Mouse (Mus musculus): ENCODE measurements around the gene Epha1. TPM values are rescaled to one million over a fixed set of nuclear protein-coding genes. Genes with fewer than 3 reads are reported as not detected.
A peak's percentile ranks its signal among the peaks of the same experiment; 100 is the strongest.

Gene Epha1
- polyA plus RNA-seq, 1 experiment = 6.3 TPM

DNA sequence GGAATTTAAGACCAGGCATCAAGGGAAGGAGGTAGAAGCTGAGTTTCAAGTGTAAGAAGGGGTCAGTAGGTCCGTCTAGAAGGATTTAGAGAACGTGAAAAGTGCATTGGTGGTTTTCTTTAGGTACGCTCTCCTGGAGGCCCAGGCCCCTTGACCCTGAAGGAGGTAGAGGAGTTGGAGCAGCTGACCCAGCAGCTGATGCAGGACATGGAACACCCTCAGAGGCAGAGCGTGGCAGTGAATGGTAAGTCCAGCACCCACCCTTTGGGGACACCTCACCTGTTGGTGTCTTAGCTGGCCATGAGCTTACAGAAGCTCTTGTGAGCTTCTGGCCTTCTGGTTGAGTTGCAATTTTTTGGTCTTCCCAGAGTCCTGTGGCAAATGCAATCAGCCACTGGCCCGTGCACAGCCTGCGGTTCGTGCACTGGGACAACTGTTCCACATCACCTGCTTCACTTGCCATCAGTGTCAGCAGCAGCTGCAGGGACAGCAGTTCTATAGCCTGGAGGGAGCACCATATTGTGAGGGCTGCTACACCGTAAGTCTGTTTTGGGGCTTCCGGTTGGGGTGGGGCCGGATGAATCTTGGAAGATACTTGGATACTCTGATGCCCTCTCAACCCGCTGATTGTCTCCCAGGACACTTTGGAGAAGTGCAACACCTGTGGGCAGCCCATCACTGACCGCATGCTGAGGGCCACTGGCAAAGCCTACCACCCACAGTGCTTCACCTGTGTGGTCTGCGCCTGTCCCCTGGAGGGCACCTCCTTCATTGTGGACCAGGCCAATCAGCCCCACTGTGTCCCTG, 17.1 kb downstream of the Epha1 start:
- TF ChIP-seq POLR2AphosphoS2 (IDR thresholded peaks at IDR 0.05; ENCODE audit: insufficient read length, low read depth) (peak; percentile 68), MYOD1 (IDR thresholded peaks at IDR 0.05; ENCODE audit: control insufficient read depth in 1 of 3, insufficient read length in 2 of 3, low read depth in 2 of 3) (peak in 2 of 3 experiments; percentile 89 to 91), REST (IDR thresholded peaks at IDR 0.05; ENCODE audit: insufficient read depth, insufficient read length) (no peak), MAX (IDR thresholded peaks at IDR 0.05; ENCODE audit: low read depth) (no peak), MYOG (IDR thresholded peaks at IDR 0.05; ENCODE audit: control insufficient read depth in 1 of 3, insufficient read depth in 1 of 3, insufficient read length in 2 of 3, low read depth in 2 of 3) (peak; percentile 12 to 95 (median 95)), USF1 (IDR thresholded peaks at IDR 0.05; ENCODE audit: low read depth) (no peak), SRF (IDR thresholded peaks at IDR 0.05; ENCODE audit: control insufficient read depth, insufficient read length, low read depth) (peak; percentile 36), CEBPB (IDR thresholded peaks at IDR 0.05; ENCODE audit: insufficient read depth, poor library complexity, severe bottlenecking) (no peak), TCF3 (IDR thresholded peaks at IDR 0.05; ENCODE audit: insufficient read length, low read depth) (peak; percentile 98), POLR2A (IDR thresholded peaks at IDR 0.05; ENCODE audit: insufficient read length, low read depth) (peak; percentile 47), TCF12 (IDR thresholded peaks at IDR 0.05; ENCODE audit: insufficient read depth, poor library complexity, severe bottlenecking) (peak; percentile 67), E2F4 (IDR thresholded peaks at IDR 0.05; ENCODE audit: insufficient read depth) (no peak)
- H3K79me2 ChIP-seq (ENCODE audit: control insufficient read depth, insufficient read depth) = peaks cover 54% of the 10 kb centered on the region
- H3K36me3 ChIP-seq (ENCODE audit: control insufficient read depth, insufficient read depth) = peaks cover 83% of the 10 kb centered on the region
- H3K27me3 ChIP-seq (ENCODE audit: control insufficient read depth, insufficient read depth, insufficient read length) = no peaks in the 10 kb centered on the region
- peak overlapping the region; percentile 89 for H3K4me2 ChIP-seq (ENCODE audit: low read depth)
- H3ac ChIP-seq (ENCODE audit: control insufficient read depth, insufficient read length) = no peak overlapping the region
- peak overlapping the region; percentile 98 for H3K4me3 ChIP-seq

DNA sequence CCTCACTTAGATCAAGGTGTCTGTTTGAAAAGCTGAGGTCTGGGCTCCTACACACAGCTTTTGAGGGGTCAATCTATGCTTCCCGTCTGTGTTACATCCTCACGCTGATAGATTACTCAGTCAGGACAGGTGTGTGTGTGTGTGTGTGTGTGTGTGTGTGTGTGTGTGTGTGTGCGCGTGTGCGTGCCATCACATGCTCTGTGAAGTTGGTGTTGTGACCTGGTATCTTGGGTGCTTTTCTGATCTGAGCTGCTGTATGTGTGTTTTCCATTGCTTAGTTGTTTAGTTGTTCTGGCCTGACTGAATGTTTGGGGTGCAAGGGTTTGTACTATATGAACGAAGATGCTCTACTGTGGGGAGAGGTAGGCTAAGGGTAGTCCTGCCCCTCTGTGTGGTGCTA, 17.7 kb downstream of the Epha1 start:
- H3ac ChIP-seq (ENCODE audit: control insufficient read depth, insufficient read length) = no peak overlapping the region
- no peaks in the 10 kb centered on the region for H3K27me3 ChIP-seq (ENCODE audit: control insufficient read depth, insufficient read depth, insufficient read length)
- TF ChIP-seq MYOD1 (IDR thresholded peaks at IDR 0.05; ENCODE audit: control insufficient read depth in 1 of 3, insufficient read length in 2 of 3, low read depth in 2 of 3) = no peak
- TF ChIP-seq POLR2A (IDR thresholded peaks at IDR 0.05; ENCODE audit: insufficient read length, low read depth) = peak; percentile 52
- TF ChIP-seq POLR2AphosphoS2 (IDR thresholded peaks at IDR 0.05; ENCODE audit: insufficient read length, low read depth) = peak; percentile 65
- no peak for TF ChIP-seq REST (IDR thresholded peaks at IDR 0.05; ENCODE audit: insufficient read depth, insufficient read length)
- peak overlapping the region; percentile 98 for H3K4me3 ChIP-seq
- H3K79me2 ChIP-seq (ENCODE audit: control insufficient read depth, insufficient read depth) = peaks cover 60% of the 10 kb centered on the region
- peaks cover 81% of the 10 kb centered on the region for H3K36me3 ChIP-seq (ENCODE audit: control insufficient read depth, insufficient read depth)
- H3K4me2 ChIP-seq (ENCODE audit: low read depth) = peak overlapping the region; percentile 89

DNA sequence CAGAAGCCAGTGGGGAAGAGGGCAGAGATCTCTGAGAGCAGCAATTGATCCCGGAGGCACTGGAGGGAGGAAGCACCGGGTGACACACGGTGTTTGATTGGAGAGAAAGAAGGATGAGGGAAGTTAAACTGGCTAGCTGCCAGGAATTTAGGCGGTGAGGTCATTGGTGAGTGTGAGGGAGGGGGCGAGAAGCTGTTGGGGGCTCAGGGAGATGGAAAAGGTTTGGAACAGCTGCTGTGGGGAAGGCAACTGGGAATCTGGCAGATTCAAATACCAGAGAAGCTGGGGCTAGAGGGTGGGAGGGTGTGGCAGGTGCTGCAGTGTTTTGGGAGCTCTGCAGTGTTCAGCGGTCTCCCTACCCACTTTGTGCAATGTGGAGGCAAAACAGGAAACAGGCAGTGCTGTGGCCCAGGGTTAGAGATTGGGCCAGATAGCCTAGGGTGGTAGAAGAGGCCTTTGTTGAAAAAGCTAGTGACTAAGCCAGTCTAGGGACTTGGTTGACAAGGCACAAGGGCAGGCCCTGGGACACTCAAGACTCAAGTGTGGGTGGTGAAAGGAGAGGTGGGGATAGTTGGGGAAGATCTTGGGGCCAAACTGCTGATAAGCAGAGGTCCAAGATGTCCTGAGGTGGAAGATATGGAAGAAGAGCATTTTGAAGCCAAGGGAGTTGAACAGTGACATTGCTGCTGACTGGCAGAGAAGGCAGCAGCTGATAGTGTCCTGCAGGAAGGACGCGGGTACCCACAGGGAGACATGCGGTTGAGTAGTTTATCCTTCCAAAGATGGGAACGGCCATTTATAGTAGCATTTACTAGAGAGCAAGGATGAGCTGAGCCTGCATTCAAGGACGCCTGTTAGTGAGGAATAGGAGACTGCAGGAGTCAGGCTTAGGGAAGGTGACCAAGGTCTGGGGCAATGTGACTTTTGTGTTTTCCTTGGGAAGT, 18.7 kb downstream of the Epha1 start:
- TF ChIP-seq MYOG (IDR thresholded peaks at IDR 0.05; ENCODE audit: control insufficient read depth in 1 of 3, insufficient read depth in 1 of 3, insufficient read length in 2 of 3, low read depth in 2 of 3) (peak; percentile 78 to 99 (median 91)), E2F4 (IDR thresholded peaks at IDR 0.05; ENCODE audit: insufficient read depth) (no peak), MYOD1 (IDR thresholded peaks at IDR 0.05; ENCODE audit: control insufficient read depth in 1 of 3, insufficient read length in 2 of 3, low read depth in 2 of 3) (peak; percentile 58 to 95 (median 95)), REST (IDR thresholded peaks at IDR 0.05; ENCODE audit: insufficient read depth, insufficient read length) (no peak), USF1 (IDR thresholded peaks at IDR 0.05; ENCODE audit: low read depth) (no peak), TCF3 (IDR thresholded peaks at IDR 0.05; ENCODE audit: insufficient read length, low read depth) (peak; percentile 59), SRF (IDR thresholded peaks at IDR 0.05; ENCODE audit: control insufficient read depth, insufficient read length, low read depth) (no peak), TCF12 (IDR thresholded peaks at IDR 0.05; ENCODE audit: insufficient read depth, poor library complexity, severe bottlenecking) (peak; percentile 95), POLR2AphosphoS2 (IDR thresholded peaks at IDR 0.05; ENCODE audit: insufficient read length, low read depth) (peak; percentile 84), CEBPB (IDR thresholded peaks at IDR 0.05; ENCODE audit: insufficient read depth, poor library complexity, severe bottlenecking) (peak; percentile 19; the same call in 1 of the 2 replicates), MAX (IDR thresholded peaks at IDR 0.05; ENCODE audit: low read depth) (no peak), POLR2A (IDR thresholded peaks at IDR 0.05; ENCODE audit: insufficient read length, low read depth) (peak; percentile 31)
- H3K4me3 ChIP-seq = peak overlapping the region; percentile 98

DNA sequence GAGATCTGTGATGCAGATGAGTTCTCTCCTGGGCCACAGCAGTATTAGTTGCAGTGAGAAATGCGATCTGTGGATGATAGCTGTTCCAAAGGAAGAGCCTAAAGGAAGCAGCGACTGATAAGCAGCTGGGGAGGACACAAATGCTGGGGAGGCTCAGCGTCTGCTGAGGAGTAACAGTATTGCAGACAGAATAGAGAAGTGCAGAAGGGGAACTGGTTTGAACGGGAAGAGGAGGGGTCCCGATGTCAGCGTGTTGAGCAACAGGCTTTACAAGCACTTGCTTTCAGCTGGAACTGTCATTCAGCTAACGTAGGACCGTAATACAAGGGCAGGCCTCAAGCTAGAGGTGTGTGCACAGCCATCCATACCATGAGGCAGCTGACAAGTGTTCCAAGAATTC, 19.9 kb downstream of the Epha1 start:
- peak overlapping the region; percentile 89 for H3K4me2 ChIP-seq (ENCODE audit: low read depth)
- peaks cover 60% of the 10 kb centered on the region for H3K36me3 ChIP-seq (ENCODE audit: control insufficient read depth, insufficient read depth)
- TF ChIP-seq CEBPB (IDR thresholded peaks at IDR 0.05; ENCODE audit: insufficient read depth, poor library complexity, severe bottlenecking) = 0 out of 2 replicates have a peak, but pooled peaks have one; percentile 22
- peak; percentile 54 for TF ChIP-seq POLR2A (IDR thresholded peaks at IDR 0.05; ENCODE audit: insufficient read length, low read depth)
- peak in 1 of 3 experiments; percentile 50 for TF ChIP-seq MYOD1 (IDR thresholded peaks at IDR 0.05; ENCODE audit: control insufficient read depth in 1 of 3, insufficient read length in 2 of 3, low read depth in 2 of 3)
- TF ChIP-seq MYOG (IDR thresholded peaks at IDR 0.05; ENCODE audit: control insufficient read depth in 1 of 3, insufficient read depth in 1 of 3, insufficient read length in 2 of 3, low read depth in 2 of 3) = peak in 1 of 3 experiments; percentile 5
- no peak for TF ChIP-seq TCF3 (IDR thresholded peaks at IDR 0.05; ENCODE audit: insufficient read length, low read depth)
- TF ChIP-seq POLR2AphosphoS2 (IDR thresholded peaks at IDR 0.05; ENCODE audit: insufficient read length, low read depth) = peak; percentile 65
- no peak for TF ChIP-seq USF1 (IDR thresholded peaks at IDR 0.05; ENCODE audit: low read depth)
- H3K27me3 ChIP-seq (ENCODE audit: control insufficient read depth, insufficient read depth, insufficient read length) = no peaks in the 10 kb centered on the region
- H3K4me3 ChIP-seq = peak overlapping the region; percentile 98
- H3K79me2 ChIP-seq (ENCODE audit: control insufficient read depth, insufficient read depth) = peaks cover 64% of the 10 kb centered on the region
- H3ac ChIP-seq (ENCODE audit: control insufficient read depth, insufficient read length) = no peak overlapping the region

More for the DNA sequence above, 18.7 kb downstream of the Epha1 start:
- Histone ChIP-seq H3K79me2 (ENCODE audit: control insufficient read depth, insufficient read depth) (peaks cover 64% of the 10 kb centered on the region), H3K36me3 (ENCODE audit: control insufficient read depth, insufficient read depth) (peaks cover 71% of the 10 kb centered on the region), H3K4me2 (ENCODE audit: low read depth) (peak overlapping the region; percentile 89), H3ac (ENCODE audit: control insufficient read depth, insufficient read length) (no peak overlapping the region), H3K27me3 (ENCODE audit: control insufficient read depth, insufficient read depth, insufficient read length) (no peaks in the 10 kb centered on the region)

All from myocyte (in vitro differentiated cells).